Comparison of ENCODE assay signal across 9 mouse cellular contexts in the genomic region with DNA sequence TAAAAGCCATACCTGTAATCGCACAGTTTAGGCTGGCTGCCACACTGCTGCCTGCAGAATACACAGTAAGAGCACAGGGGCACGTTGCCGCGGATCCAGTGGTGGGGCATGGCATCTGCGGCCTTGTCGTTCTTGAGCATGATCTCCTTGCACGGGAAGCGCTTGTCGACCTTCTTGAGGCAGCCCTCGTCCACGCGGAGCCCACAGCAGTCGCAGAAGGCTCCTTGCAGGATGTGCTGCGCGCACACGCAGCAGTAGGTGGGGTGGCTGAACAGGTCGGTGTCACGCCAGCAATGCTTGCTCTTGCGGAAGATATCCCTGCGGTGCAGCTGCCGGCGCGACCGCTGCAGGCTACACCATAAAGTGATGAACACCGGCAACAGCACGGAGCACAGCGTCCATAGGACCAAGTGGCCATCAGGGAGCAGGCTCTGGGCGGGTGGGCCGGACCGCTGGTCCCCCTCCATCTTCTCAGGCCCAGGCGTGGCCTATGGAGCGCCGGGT. TPM values are rescaled to one million over a fixed set of nuclear protein-coding genes. Genes with fewer than 3 reads are reported as not detected.
A peak's percentile ranks its signal among the peaks of the same experiment; 100 is the strongest.
DNase-seq lines count a peak whose midpoint lies in the region; TF ChIP-seq lines count a peak whose summit lies in the region.
"Had no signal": no experiment of that assay in that cellular context is flagged by ENCODE, and none has a peak within 500 bp of the region (broad histone marks: within the 10 kb centered on the region; RNA-seq: fewer than 3 reads in every experiment).

No protein-coding gene starts in this region.

- peak overlapping the region; percentile 94 for H3K4me3 ChIP-seq in embryonic facial prominence, embryonic 10.5 days
- H3K4me3 ChIP-seq in hindbrain, embryonic 10.5 days, result peak overlapping the region; percentile 66
- H3K4me3 ChIP-seq in liver, adult 2 months (ENCODE audit: insufficient read depth, low read depth, low read length), result peak overlapping the region; percentile 83

- no peak for TF ChIP-seq CTCF in liver, adult 2 months (IDR thresholded peaks at IDR 0.05; ENCODE audit: low read depth, low read length)

- peaks cover 13% of the 10 kb centered on the region for H3K36me3 ChIP-seq in embryonic facial prominence, embryonic 10.5 days (replicated peaks)
- H3K36me3 ChIP-seq in hindbrain, embryonic 10.5 days, result peaks cover 11% of the 10 kb centered on the region; the same call in 1 of the 2 replicates
- no peaks in the 10 kb centered on the region for H3K36me3 ChIP-seq in liver, adult 2 months (ENCODE audit: control insufficient read depth, insufficient read depth, low read length)

- under 1% methylated on average over 33 of the region's 33 CpGs for WGBS in embryonic facial prominence, embryonic 10.5 days
- under 1% methylated on average over 33 of the region's 33 CpGs for WGBS in hindbrain, embryonic 10.5 days
- 1% methylated on average over 33 of the region's 33 CpGs for WGBS in liver, adult 2 months

- H3K9ac ChIP-seq in liver, adult 2 months (ENCODE audit: low read depth, low read length), result peak overlapping the region; percentile 75

- no peaks in the 10 kb centered on the region for H3K27me3 ChIP-seq in embryonic facial prominence, embryonic 10.5 days (replicated peaks; ENCODE audit: low read depth, poor library complexity, severe bottlenecking)
- H3K27me3 ChIP-seq in hindbrain, embryonic 10.5 days (ENCODE audit: insufficient read depth, poor library complexity, severe bottlenecking), result no peaks in the 10 kb centered on the region
- no peaks in the 10 kb centered on the region for H3K27me3 ChIP-seq in liver, adult 2 months (ENCODE audit: control insufficient read depth, insufficient read depth, low read length)

- peak overlapping the region; percentile 87 for H3K27ac ChIP-seq in embryonic facial prominence, embryonic 10.5 days (replicated peaks)
- peak overlapping the region; percentile 84 for H3K27ac ChIP-seq in hindbrain, embryonic 10.5 days
- H3K27ac ChIP-seq in liver, adult 2 months (replicated peaks; ENCODE audit: insufficient read depth, low read depth, low read length), result no peak overlapping the region

- peaks cover 6% of the 10 kb centered on the region; the same call in 1 of the 2 replicates for H3K79me2 ChIP-seq in liver, adult 2 months (ENCODE audit: control insufficient read depth, insufficient read depth, low read length)

- peaks cover 21% of the 10 kb centered on the region for H3K4me1 ChIP-seq in embryonic facial prominence, embryonic 10.5 days
- peaks cover 27% of the 10 kb centered on the region for H3K4me1 ChIP-seq in hindbrain, embryonic 10.5 days (replicated peaks)
- peaks cover 7% of the 10 kb centered on the region for H3K4me1 ChIP-seq in liver, adult 2 months (ENCODE audit: control insufficient read depth, insufficient read depth, low read length)

- H3K9me3 ChIP-seq in embryonic facial prominence, embryonic 10.5 days, result no peaks in the 10 kb centered on the region
- no peaks in the 10 kb centered on the region for H3K9me3 ChIP-seq in hindbrain, embryonic 10.5 days

- peak; percentile 64 for DNase-seq in cerebellum, adult 9-10 months
- no peak for DNase-seq in cerebellum, adult 11 months
- peak; percentile 78 for DNase-seq in CD4-positive, CD25-positive, alpha-beta regulatory T cell, adult 2 months (ENCODE audit: low read depth, low spot score)
- no peak for DNase-seq in embryonic facial prominence, embryonic 10.5 days (ENCODE audit: low spot score)
- DNase-seq in hindbrain, embryonic 10.5 days (ENCODE audit: low spot score), result no peak
- no peak for DNase-seq in liver, adult 2 months (ENCODE audit: extremely low read depth, low read depth, low spot score)
- peak; percentile 79 for DNase-seq in naive thymus-derived CD4-positive, alpha-beta T cell, adult 2 months (ENCODE audit: low read depth)
- DNase-seq in thymus, postnatal 10 days (ENCODE audit: low spot score in 2 of 2), result peak; percentile 68 to 70

- TF ChIP-seq POLR2A in liver, adult 2 months (IDR thresholded peaks at IDR 0.05; ENCODE audit: extremely low read depth, insufficient read depth, low read length), result no peak

RNA-seq across cellular contexts. Expression of a gene that starts 6.7 kb away (rescaled TPM):
- 4.5 and 4.7 TPM in 2 replicates for polyA plus RNA-seq in embryonic facial prominence, embryonic 10.5 days (2016; fragmentation: Nextera tagmentation; extraction: Ambion mirVana)
- 4.6 and 6.1 TPM in 2 replicates for polyA plus RNA-seq in hindbrain, embryonic 10.5 days (2016; fragmentation: Nextera tagmentation; extraction: Ambion mirVana)
- 0.74 and 1.1 TPM in 2 replicates for total RNA-seq in liver, adult 2 months (2014; rRNA removed)
- polyA plus RNA-seq in liver, adult 2 months (2012; rRNA removed), result 0.49 and 0.69 TPM in 2 replicates

RNA-seq across cellular contexts. Expression of a gene that starts 13.7 kb away (rescaled TPM):
- polyA plus RNA-seq in embryonic facial prominence, embryonic 10.5 days (2016; fragmentation: Nextera tagmentation; extraction: Ambion mirVana), result not detected in 2 replicates
- polyA plus RNA-seq in hindbrain, embryonic 10.5 days (2016; fragmentation: Nextera tagmentation; extraction: Ambion mirVana), result not detected in 2 replicates
- not detected in 2 replicates for total RNA-seq in liver, adult 2 months (2014; rRNA removed)
- polyA plus RNA-seq in liver, adult 2 months (2012; rRNA removed), result not detected in 2 replicates
- total RNA-seq: left cerebral cortex, postnatal 36 days had no signal

Comparison
In these comparisons a context has a peak if more than half of its experiments do, and no peak if none do; other contexts are left out.
1. DNase-seq: peak in cerebellum, adult 9-10 months (single experiment), CD4-positive, CD25-positive, alpha-beta regulatory T cell, adult 2 months (single experiment), naive thymus-derived CD4-positive, alpha-beta T cell, adult 2 months (single experiment) and thymus, postnatal 10 days (2 of 2); none in cerebellum, adult 11 months (single experiment), embryonic facial prominence, embryonic 10.5 days (single experiment), hindbrain, embryonic 10.5 days (single experiment) and liver, adult 2 months (single experiment).
2. Peak in every context shown above with its lines, with median percentiles within 50 percentile points of each other: H3K4me3 ChIP-seq.